Mouse (Mus musculus) embryonic fibroblast, embryonic 13.5 days (primary cell): Measurements from ENCODE around the gene Agxt.

Experiments
- CTCF ChIP-seq: IDR thresholded peaks from 2 replicates; pipeline ENCODE4 v1.5.1; 2011; ENCODE audit warnings: mild to moderate bottlenecking, control low read depth, low read length, moderate library complexity, borderline replicate concordance; ENCODE audit not compliant: insufficient read depth
- POLR2A ChIP-seq: IDR thresholded peaks from 2 replicates; pipeline ENCODE4 v1.6.1; 2011; ENCODE audit warnings: low read depth, mild to moderate bottlenecking, control low read depth, low read length, moderate library complexity

- TF ChIP-seq POLR2A (no peak), CTCF (no peak)
These were observed 19.6 kb upstream of the Agxt start for GRCm38 (mm10) chr1:93115471-93115870.
